Mouse (Mus musculus) C2C12 (cell line): ENCODE results near the gene Auts2.

Experiments used
- CTCF ChIP-seq: IDR thresholded peaks from one replicate; pipeline ENCODE4 v1.5.1; 2011; ENCODE audit not compliant: control insufficient read depth, insufficient read depth, insufficient read length
- MAX ChIP-seq: IDR thresholded peaks from one replicate; pipeline ENCODE4 v1.6.1; 2011; ENCODE audit warnings: mild to moderate bottlenecking, control low read depth
- MYOG ChIP-seq: IDR thresholded peaks from one replicate; pipeline ENCODE4 v1.6.1; 2011; ENCODE audit not compliant: control insufficient read depth, insufficient read length; ENCODE audit errors: extremely low read depth

GRCm38 (mm10) chr5:132089496-132090250, 453.5 kb downstream of the Auts2 start:
- TF ChIP-seq CTCF (no peak), MYOG (no peak), MAX (no peak)
